Mouse (Mus musculus): ENCODE results near the gene Fos. TPM values are rescaled to one million over a fixed set of nuclear protein-coding genes. Genes with fewer than 3 reads are reported as not detected.

The Fos gene
- polyA plus RNA-seq, 2 experiments = 0.61 to 0.79 TPM

DNA sequence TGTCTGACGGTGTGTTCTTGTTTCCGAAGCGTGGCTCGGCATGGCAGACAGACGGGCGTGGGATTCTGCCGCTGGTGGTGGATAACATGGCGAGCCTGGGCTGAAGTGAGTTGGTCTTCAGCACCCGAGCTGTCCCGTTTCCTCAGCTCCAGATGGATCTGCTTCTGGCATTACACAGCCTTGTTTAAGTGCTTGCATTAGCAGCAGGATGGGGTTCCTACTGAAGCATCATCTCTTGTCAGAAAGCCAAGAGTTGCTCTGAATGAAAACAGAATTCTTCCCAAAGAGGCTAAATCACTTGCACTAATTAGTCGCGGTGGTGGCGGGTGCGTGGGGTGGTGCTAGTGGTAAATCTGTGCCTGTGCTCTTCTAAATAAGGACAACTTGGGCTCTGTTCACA lies 5.8 kb upstream of the Fos start:
- Histone ChIP-seq H3K4me2 (ENCODE audit: low read depth) (no peak overlapping the region), H3K4me1 (replicated peaks; ENCODE audit: control insufficient read depth in 2 of 2, insufficient read depth in 2 of 2, low read length in 1 of 2) (peaks cover 0 to 3% of the 10 kb centered on the region in 2 experiments; a peak in 2 of 4 replicates), H3K9me3 (ENCODE audit: control insufficient read depth, low read length) (no peaks in the 10 kb centered on the region), H3K27ac (no peak overlapping the region), H3K27me3 (ENCODE audit: control insufficient read depth, insufficient read depth, low read length) (peaks cover 42% of the 10 kb centered on the region), H3K36me3 (replicated peaks; ENCODE audit: control insufficient read depth, insufficient read depth, low read depth) (no peaks in the 10 kb centered on the region), H3K9ac (replicated peaks) (no peak overlapping the region), H3K4me3 (ENCODE audit: insufficient read depth in 1 of 2, low read depth in 2 of 2, low read length in 2 of 2) (no peak overlapping the region)
- no peak for DNase-seq (ENCODE audit: low read depth in 3 of 3, low spot score in 3 of 3)
- WGBS (ENCODE audit: insufficient replicate concordance) = 66% methylated on average over 14 of the region's 14 CpGs
- TF ChIP-seq CTCF (IDR thresholded peaks at IDR 0.05; ENCODE audit: low read depth) (no peak), EP300 (IDR thresholded peaks at IDR 0.05; ENCODE audit: low read depth) (no peak)
- no peak for ATAC-seq (ENCODE audit: insufficient read depth)

DNA sequence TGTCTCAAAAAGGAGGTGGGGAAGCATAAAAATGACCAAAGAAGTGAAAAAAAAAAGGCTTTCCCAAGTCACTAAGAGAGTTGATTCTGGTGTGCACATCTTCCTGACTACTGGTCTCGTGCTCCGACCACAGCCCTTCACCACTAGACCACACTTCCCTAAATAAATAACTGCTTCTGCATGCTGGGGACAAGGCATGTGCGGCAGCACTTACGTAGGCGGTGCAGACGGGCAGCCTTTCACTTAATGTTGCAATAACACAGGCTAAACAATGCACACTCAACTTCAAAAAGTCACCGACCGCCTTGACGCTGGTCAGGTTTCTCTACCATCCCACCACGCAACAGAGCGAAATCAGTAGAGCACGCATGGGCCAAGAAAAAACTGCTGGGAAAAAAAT lies 5.0 kb upstream of the Fos start:
- no peaks in the 10 kb centered on the region for H3K9me3 ChIP-seq (ENCODE audit: control insufficient read depth, low read length)
- ATAC-seq (ENCODE audit: insufficient read depth) = no peak
- peak overlapping the region; percentile 13; the same call in 1 of the 2 replicates for H3K4me2 ChIP-seq (ENCODE audit: low read depth)
- H3K27me3 ChIP-seq (ENCODE audit: control insufficient read depth, insufficient read depth, low read length) = peaks cover 49% of the 10 kb centered on the region
- no peaks in the 10 kb centered on the region for H3K36me3 ChIP-seq (replicated peaks; ENCODE audit: control insufficient read depth, insufficient read depth, low read depth)
- TF ChIP-seq EP300 (IDR thresholded peaks at IDR 0.05; ENCODE audit: low read depth) (no peak), CTCF (IDR thresholded peaks at IDR 0.05; ENCODE audit: low read depth) (no peak)
- no peak for DNase-seq (ENCODE audit: low read depth in 3 of 3, low spot score in 3 of 3)
- H3K27ac ChIP-seq = no peak overlapping the region
- H3K9ac ChIP-seq (replicated peaks) = no peak overlapping the region
- 9% methylated on average over 12 of the region's 12 CpGs for WGBS (ENCODE audit: insufficient replicate concordance)
- H3K4me1 ChIP-seq (replicated peaks; ENCODE audit: control insufficient read depth in 2 of 2, insufficient read depth in 2 of 2, low read length in 1 of 2) = peaks cover 4 to 6% of the 10 kb centered on the region in 2 experiments; a peak in 3 of 4 replicates
- H3K4me3 ChIP-seq (ENCODE audit: insufficient read depth in 1 of 2, low read depth in 2 of 2, low read length in 2 of 2) = no peak overlapping the region

DNA sequence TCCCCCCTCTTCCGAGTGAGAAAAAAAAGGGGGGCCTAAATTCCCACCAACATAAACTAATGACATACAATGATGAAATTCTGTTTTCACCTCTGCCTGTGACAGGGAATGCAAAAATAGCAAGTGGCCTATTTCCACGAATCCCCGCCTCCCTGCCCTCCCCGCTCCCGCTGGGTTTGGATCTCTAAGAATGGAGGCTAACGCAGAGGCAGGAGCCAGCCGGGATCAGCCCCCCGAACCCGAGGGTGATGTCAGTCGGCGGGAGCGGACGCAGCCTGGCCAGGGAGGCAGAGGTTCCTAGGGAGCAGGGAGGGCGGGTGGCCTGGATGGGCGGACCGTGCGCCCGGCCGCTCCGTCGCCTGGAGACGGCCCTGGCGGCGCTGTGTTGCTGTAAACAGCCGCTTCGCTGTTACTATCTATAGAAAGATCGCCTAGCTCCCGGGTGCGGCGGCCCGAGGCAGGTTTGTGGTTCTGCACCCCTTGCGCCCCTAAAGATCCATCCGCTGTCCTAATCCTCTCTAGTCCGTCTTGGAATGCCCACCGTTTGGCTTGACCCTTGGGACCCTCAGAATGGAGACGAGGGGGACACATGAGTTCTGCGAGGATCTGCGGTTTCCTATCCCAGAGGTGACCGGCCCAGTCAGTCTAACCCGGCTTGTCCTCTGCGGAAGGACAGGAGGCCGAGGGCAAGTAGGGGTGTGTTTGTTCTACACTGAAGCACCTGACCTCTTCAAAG lies 1.6 kb upstream of the Fos start:
- no peak for DNase-seq (ENCODE audit: low read depth in 3 of 3, low spot score in 3 of 3)
- ATAC-seq (ENCODE audit: insufficient read depth) = peak; percentile 38; the same call in 1 of the 2 replicates
- Histone ChIP-seq H3K9me3 (ENCODE audit: control insufficient read depth, low read length) (no peaks in the 10 kb centered on the region), H3K27me3 (ENCODE audit: control insufficient read depth, insufficient read depth, low read length) (peaks cover 71% of the 10 kb centered on the region), H3K9ac (replicated peaks) (0 out of 2 replicates have a peak overlapping the region, but pooled peaks have one; percentile 21), H3K27ac (no peak overlapping the region), H3K36me3 (replicated peaks; ENCODE audit: control insufficient read depth, insufficient read depth, low read depth) (no peaks in the 10 kb centered on the region), H3K4me3 (ENCODE audit: insufficient read depth in 1 of 2, low read depth in 2 of 2, low read length in 2 of 2) (peak overlapping the region; percentile 22 to 49), H3K4me2 (ENCODE audit: low read depth) (peak overlapping the region; percentile 97), H3K4me1 (replicated peaks; ENCODE audit: control insufficient read depth in 2 of 2, insufficient read depth in 2 of 2, low read length in 1 of 2) (peaks cover 13 to 19% of the 10 kb centered on the region in 2 experiments)
- TF ChIP-seq EP300 (IDR thresholded peaks at IDR 0.05; ENCODE audit: low read depth) (no peak), CTCF (IDR thresholded peaks at IDR 0.05; ENCODE audit: low read depth) (no peak)
- WGBS (ENCODE audit: insufficient replicate concordance) = 2% methylated on average over 42 of the region's 42 CpGs

DNA sequence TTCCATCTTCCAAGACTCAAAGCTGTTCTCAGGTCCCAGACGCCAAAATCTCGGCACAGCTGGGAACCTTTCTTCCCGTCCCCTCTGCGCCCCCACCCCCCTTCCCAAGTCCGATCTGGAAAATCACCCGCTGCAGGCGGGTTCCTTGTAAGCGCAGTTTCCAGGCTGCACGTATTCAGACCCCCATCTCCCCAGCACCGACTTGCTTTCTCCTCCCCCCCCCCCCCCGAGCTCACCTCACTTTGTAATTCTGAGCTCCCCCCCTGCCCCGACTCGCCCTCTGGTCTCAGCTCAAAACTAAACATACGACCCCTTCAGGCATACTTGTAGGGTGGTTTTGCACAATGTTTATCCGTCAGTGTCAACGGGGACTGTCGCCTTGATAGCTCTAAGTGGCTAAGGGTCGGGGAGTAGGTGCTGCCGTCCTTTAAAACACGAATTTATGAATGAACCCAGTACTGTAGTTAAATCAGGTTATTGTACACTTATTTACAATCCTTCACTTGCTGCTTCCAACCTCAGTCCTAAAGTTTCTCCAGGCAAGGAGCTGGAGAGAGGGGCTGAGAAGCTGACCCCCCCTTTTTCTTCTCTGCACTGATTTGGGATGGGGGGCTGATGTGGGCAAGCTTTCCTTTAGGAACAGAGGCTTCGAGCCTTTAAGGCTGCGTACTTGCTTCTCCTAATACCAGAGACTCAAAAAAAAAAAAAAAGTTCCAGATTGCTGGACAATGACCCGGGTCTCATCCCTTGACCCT lies 857 bp upstream of the Fos start:
- Histone ChIP-seq H3K27ac (no peak overlapping the region), H3K36me3 (replicated peaks; ENCODE audit: control insufficient read depth, insufficient read depth, low read depth) (no peaks in the 10 kb centered on the region), H3K9ac (replicated peaks) (no peak overlapping the region; the same call in 1 of the 2 replicates), H3K27me3 (ENCODE audit: control insufficient read depth, insufficient read depth, low read length) (peaks cover 65% of the 10 kb centered on the region), H3K9me3 (ENCODE audit: control insufficient read depth, low read length) (no peaks in the 10 kb centered on the region), H3K4me1 (replicated peaks; ENCODE audit: control insufficient read depth in 2 of 2, insufficient read depth in 2 of 2, low read length in 1 of 2) (peaks cover 19 to 24% of the 10 kb centered on the region in 2 experiments), H3K4me2 (ENCODE audit: low read depth) (peak overlapping the region; percentile 97), H3K4me3 (ENCODE audit: insufficient read depth in 1 of 2, low read depth in 2 of 2, low read length in 2 of 2) (peak overlapping the region; percentile 22 to 65)
- ATAC-seq (ENCODE audit: insufficient read depth) (no peak), DNase-seq (ENCODE audit: low read depth in 3 of 3, low spot score in 3 of 3) (no peak)
- no peak for TF ChIP-seq EP300 (IDR thresholded peaks at IDR 0.05; ENCODE audit: low read depth)
- no peak for TF ChIP-seq CTCF (IDR thresholded peaks at IDR 0.05; ENCODE audit: low read depth)
- WGBS (ENCODE audit: insufficient replicate concordance) = 1% methylated on average over 23 of the region's 23 CpGs

Data from liver, embryonic 14.5 days (tissue).